Mouse (Mus musculus) c-Kit-positive CD71-positive TER-119-negative erythroid progenitor cells, embryonic 14.5 days (primary cell): Measurements from ENCODE around the gene Moxd1.

ENCODE experiments used
- DNase-seq: peaks from one replicate; pipeline ENCODE4 v3.0.0-alpha.2; 2013; ENCODE audit warnings: low read depth

The Moxd1 gene

DNA sequence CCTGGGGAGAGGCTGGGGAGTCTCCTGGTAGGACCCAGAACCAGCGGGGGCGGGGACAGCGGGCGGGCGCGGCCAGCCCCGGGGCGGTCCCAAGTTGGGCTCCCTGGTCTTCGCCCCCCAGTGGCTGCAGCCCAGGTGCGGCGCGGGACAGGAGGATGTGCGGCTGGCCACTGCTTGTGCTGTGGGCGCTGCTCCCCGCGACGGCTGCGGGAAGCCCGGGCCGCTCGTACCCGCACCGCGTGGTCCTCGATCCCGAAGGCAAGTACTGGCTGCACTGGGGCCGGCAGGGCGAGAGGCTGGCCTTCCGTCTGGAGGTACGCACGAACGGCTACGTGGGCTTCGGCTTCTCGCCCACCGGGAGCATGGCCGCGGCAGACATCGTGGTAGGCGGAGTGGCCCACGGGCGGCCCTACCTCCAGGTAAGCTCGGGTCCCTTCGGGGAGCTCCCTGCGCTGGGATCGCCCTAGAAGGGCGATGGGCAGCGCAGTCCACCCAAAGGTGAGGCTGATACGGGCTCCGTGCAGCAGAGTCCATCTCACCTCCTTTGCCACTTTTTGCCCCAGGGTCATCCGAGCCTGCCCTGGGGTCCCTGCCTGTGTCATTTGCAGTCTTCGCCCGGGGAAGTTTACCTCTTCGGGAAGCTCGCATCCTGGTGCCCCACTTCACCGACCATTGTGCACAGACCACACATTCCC is at the start of gene Moxd1:
Gene Moxd1 (plus strand): TSS at position 69 of the 695 bp plus-strand sequence.
- DNase-seq, result no peak

- no peak for DNase-seq
Measured at GRCm38 (mm10) chr10:24190392-24190791, 32.9 kb upstream of the Moxd1 start.

- no peak for DNase-seq
Measured at GRCm38 (mm10) chr10:24191977-24192376, 31.3 kb upstream of the Moxd1 start.

GRCm38 (mm10) chr10:24199303-24199702 is 24.0 kb upstream of the Moxd1 start:
- DNase-seq, result no peak

- DNase-seq, result no peak
Measured at GRCm38 (mm10) chr10:24200099-24200498, 23.2 kb upstream of the Moxd1 start.

DNA sequence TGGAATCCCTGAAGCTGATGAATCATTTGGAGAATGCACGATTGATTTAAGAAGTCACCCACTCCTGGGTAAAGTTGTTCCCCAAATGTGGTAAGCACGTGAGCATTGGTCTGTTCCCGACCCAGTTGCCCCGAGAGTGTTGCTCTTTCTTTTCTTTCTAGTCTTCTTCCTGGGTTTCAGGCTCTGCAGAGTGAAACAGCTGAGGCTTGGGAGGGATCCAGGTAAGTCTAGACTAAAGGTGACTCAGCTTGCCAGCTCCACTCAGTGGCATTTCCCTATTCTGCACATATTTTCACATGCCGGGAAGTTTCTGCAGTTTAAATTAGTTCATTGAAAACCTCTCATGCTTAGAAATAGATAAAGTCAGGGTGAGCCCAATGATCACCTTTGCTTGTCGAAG is 13.2 kb upstream of the Moxd1 start:
- DNase-seq, result no peak

GRCm38 (mm10) chr10:24213297-24213696 is 10.0 kb upstream of the Moxd1 start:
- DNase-seq, result no peak

DNA sequence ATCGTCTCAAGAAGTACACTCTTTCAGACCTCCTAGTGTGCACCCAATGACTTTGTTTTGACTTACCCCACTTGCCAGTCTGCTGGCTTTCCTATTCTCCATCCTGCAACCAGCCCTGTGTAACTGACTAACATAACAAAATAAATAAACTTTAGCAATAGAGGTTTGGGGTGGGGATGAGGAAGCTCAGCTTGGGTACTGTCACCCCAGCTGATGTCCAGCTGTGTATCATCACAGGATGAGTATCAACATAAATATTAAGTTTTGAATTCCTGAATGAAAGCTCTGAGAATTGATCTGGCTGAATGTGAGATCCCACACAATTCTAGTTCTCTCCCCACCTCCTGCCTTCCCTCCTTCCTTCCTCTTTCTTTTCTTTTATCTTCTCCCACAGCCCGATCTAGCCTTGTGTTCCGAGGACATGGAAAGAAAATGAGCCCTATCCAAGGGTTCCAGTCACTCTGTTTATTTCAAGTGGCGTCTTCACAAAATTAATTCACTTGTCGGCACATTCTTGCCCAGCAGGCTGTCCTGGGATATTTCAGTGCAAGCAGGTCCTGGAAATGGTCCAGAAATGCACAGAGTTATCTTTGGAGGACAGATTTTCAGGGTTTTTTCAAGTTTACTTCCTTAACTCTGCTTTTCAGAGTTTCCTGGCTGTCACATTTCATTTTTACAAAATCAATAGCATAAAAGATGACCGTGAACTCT is 5.6 kb upstream of the Moxd1 start:
- DNase-seq, result no peak

DNA sequence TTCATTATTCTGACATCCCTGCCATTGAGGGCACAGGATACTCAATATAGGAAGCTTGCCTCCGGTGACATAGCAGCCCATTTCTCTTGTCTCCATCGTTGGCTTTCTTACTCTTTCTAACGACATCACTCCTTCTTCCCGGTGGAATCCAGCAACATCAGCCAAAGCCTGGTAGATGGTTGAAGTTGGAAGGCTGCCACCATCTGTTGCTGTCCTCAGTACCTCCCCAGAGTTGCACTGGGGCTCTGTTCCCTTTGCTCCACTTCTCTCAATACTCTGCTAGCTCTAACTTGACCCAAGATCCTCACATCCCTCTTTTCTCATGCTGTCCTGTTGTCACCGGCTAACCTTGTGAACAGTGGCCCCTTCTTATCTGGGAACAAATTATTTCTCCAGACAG is 2.4 kb upstream of the Moxd1 start:
- DNase-seq, result no peak

- DNase-seq, result no peak
Measured at GRCm38 (mm10) chr10:24222911-24223310, 406 bp upstream of the Moxd1 start.

GRCm38 (mm10) chr10:24224591-24224990 is 1.3 kb downstream of the Moxd1 start:
- no peak for DNase-seq

DNA sequence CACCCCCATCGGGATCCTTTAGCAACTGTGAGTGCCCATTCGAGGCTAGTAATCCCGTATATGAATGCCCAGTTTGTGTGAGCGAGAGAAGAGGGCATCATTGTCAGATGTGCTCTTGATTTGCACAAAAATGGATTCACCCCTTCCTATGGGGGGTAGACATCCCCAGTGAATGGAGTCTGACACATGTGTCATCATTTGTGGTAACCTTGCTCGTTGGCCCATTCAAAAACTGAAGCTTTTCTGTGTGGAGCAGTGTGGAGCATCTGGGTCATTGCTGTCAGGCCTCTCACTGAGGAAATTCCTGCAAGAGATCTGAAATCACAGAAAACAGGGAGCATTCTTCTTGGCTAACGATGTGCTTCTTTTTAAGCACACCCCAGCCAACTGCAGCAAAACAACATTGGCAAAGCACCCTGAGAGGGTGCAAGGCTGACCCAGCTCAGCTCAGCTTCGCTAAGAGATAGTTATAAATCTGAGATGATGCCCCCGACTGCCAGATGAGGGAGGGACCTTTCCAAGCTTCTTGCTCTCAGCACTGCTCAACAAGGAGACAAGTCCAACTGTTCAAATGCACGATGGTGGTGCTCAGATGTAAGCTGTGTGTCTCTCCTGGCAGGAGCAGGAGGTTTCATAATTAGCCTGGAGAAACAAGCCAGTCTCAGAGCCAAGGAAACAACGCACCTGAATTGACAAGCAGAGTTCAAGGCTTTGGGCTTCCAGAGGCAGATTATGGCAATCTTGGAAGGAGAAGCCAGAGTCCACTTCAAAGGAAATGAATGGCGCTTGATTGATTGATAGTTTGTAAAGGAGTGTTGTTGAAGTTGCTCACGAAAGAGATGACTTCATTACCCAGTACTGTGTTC is 5.2 kb downstream of the Moxd1 start:
- DNase-seq, result no peak

- no peak for DNase-seq
Measured at GRCm38 (mm10) chr10:24232281-24232680, 9.0 kb downstream of the Moxd1 start.

GRCm38 (mm10) chr10:24235426-24236283 is 12.3 kb downstream of the Moxd1 start:
- DNase-seq, result no peak

DNA sequence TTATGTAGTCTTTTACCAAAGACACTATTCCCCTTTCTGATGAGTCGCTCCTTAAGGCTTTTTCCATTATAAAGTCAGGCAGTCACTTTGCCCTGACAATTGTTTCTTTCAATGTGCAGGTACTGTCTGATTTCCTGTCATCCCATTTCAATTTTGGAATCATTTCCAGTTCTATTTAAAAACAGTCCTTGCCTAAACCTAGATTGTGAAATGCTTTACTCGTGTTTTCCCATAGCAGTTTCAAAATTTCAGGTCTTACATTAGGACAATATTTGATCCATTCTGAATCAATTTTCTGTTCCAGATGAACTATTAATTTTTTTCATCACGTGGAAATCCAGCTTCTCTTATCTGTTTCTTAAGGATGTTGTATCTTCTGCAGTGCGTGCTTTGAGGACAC is 23.5 kb downstream of the Moxd1 start:
- no peak for DNase-seq

GRCm38 (mm10) chr10:24248116-24248515 is 24.8 kb downstream of the Moxd1 start:
- DNase-seq, result no peak

DNA sequence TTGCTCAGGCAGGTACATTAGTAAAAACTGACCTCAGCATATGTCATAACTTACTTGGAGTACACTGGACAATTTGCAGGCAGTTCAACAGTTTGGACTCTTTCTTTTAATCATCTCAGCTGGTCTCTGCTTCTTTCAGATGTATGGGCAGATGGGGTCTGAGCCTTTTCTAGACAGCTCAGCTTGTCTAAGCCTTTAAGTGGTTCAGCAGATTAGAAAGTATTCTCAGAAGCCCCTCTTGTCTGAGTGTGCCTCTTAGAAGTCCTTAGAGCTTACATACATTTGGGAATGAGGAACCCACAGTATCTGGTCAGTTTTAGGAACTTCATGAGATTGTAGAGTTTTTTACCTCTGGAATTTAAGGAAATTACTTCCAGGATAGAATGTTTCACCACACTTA is 28.3 kb downstream of the Moxd1 start:
- no peak for DNase-seq

DNA sequence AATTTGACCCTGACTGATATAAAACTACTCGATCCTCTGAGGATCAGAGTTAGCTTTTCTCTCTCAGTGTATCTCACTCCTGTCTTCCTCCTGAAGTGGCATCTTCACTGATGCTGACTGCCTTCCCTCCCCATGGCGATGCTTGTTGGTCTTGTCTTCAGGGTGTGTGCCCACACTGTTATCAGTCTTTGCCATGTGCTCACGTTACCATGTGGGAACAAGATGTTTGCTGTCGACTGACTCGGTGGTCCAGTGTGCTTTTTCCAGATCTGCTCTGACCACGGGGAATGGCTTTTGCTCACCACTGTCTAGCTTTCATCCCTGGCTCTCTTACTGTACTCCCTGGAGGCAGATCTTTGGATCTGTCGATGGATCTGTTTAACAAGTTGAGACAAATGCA is 34.8 kb downstream of the Moxd1 start:
- no peak for DNase-seq

DNA sequence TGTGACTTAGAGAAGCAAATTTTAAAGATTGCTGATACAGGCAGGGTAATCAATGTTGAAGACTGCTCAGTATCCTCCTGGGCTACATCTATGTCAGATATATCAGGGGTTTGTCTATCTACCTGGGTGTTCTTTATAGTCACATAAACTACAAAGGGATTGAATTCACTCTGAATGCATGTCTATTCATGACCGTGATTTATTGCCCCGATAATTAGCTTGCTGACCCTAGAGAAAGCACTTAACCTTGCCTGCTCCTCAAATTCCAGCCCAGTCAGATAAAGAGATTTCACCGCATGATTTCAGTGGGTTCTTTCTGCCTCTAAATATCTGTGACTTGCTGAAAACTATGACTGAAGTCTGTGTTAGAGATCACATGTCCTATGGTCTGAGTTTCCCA is 35.6 kb downstream of the Moxd1 start:
- DNase-seq, result no peak

GRCm38 (mm10) chr10:24259794-24260590 is 36.7 kb downstream of the Moxd1 start:
- no peak for DNase-seq

DNA sequence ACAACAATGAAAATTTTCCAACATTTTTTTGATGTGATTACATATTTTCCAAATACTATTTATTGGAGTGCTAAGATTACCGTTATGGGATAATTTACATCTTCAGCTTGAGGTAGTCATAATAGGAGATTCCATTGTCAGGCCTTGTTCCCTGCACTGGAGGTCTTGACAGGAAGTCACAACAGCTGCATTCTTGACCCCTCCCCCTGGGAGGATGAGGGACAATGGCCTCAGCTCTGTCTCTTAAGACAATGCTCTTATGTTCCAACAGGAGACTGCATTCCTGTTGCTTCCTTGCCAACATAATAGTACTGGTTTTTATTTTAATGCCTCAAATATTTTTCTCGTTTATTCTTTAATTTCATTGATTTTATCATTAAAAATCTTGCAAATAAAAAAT is 44.2 kb downstream of the Moxd1 start:
- DNase-seq, result no peak
